Comparison of ENCODE assay signal across 17 mouse cellular contexts in genomic region chr7:43490861-43491260, GRCm38 (mm10). TPM values are rescaled to one million over a fixed set of nuclear protein-coding genes. Genes with fewer than 3 reads are reported as not detected.
DNase-seq lines count a peak whose midpoint lies in the region; ATAC-seq and TF ChIP-seq lines count a peak whose summit lies in the region.
"Had no signal": no experiment of that assay in that cellular context is flagged by ENCODE, and none has a peak within 500 bp of the region (broad histone marks: within the 10 kb centered on the region; RNA-seq: fewer than 3 reads in every experiment).

No protein-coding gene starts in this region.

- no peaks in the 10 kb centered on the region for H3K36me3 ChIP-seq in forebrain, embryonic 13.5 days (ENCODE audit: poor library complexity, severe bottlenecking)
- H3K36me3 ChIP-seq in hindbrain, embryonic 16.5 days (ENCODE audit: control insufficient read depth, insufficient read depth, low read length), result no peaks in the 10 kb centered on the region
- no peaks in the 10 kb centered on the region for H3K36me3 ChIP-seq in myocyte (ENCODE audit: control insufficient read depth, insufficient read depth)
- H3K36me3 ChIP-seq: liver, embryonic 15.5 days had no signal

- no peak overlapping the region for H3K9ac ChIP-seq in forebrain, embryonic 13.5 days
- H3K9ac ChIP-seq in hindbrain, embryonic 16.5 days (ENCODE audit: low read depth, low read length), result no peak overlapping the region
- H3K9ac ChIP-seq: liver, embryonic 15.5 days had no signal

- H3K4me1 ChIP-seq in forebrain, embryonic 13.5 days, result peaks cover 22% of the 10 kb centered on the region
- peaks cover 7% of the 10 kb centered on the region for H3K4me1 ChIP-seq in hindbrain, embryonic 16.5 days (ENCODE audit: control insufficient read depth, insufficient read depth, low read depth, low read length)
- H3K4me1 ChIP-seq: liver, embryonic 15.5 days had no signal

- no peak for TF ChIP-seq POLR2A in myocyte (IDR thresholded peaks at IDR 0.05; ENCODE audit: insufficient read length, low read depth)

- H3ac ChIP-seq in myocyte (ENCODE audit: control insufficient read depth, insufficient read length), result no peak overlapping the region

- no peak overlapping the region for H3K27ac ChIP-seq in forebrain, embryonic 13.5 days
- H3K27ac ChIP-seq in hindbrain, embryonic 16.5 days (ENCODE audit: low read depth, low read length), result no peak overlapping the region
- H3K27ac ChIP-seq: liver, embryonic 15.5 days had no signal

- DNase-seq in cerebellum, adult 9-11 months, result peak; percentile 59
- no peak for DNase-seq in cerebellum, postnatal 10 days
- DNase-seq in adrenal gland, adult (ENCODE audit: inconsistent age in 2 of 2, low spot score in 1 of 2), result no peak
- DNase-seq in layer of hippocampus, adult 18-20 months (ENCODE audit: low spot score in 2 of 2), result no peak
- no peak for DNase-seq in urinary bladder, adult 18-20 months (ENCODE audit: low spot score in 2 of 2)
- DNase-seq: kidney, adult 18-20 months; lung, postnatal 4 days; thymus, adult 18-20 months had no signal

- no peaks in the 10 kb centered on the region for H3K79me2 ChIP-seq in myocyte (ENCODE audit: control insufficient read depth, insufficient read depth)

- WGBS in forebrain, embryonic 13.5 days, result 71% methylated on average over 9 of the region's 9 CpGs
- 65% methylated on average over 9 of the region's 9 CpGs for WGBS in hindbrain, embryonic 16.5 days

- ATAC-seq in forebrain, embryonic 13.5 days, result peak; percentile 9; the same call in 1 of the 2 replicates
- no peak for ATAC-seq in hindbrain, embryonic 16.5 days

- 0 out of 2 replicates have a peak overlapping the region, but pooled peaks have one; percentile 68 for H3K4me3 ChIP-seq in forebrain, embryonic 13.5 days
- H3K4me3 ChIP-seq in hindbrain, embryonic 16.5 days (ENCODE audit: low read length), result no peak overlapping the region
- H3K4me3 ChIP-seq in myocyte, result no peak overlapping the region
- H3K4me3 ChIP-seq: liver, embryonic 15.5 days had no signal

- H3K4me2 ChIP-seq in forebrain, embryonic 13.5 days, result peak overlapping the region; percentile 68
- peak overlapping the region; percentile 66 for H3K4me2 ChIP-seq in hindbrain, embryonic 16.5 days (ENCODE audit: low read length)
- peak overlapping the region; percentile 61 for H3K4me2 ChIP-seq in myocyte (ENCODE audit: low read depth)

- H3K27me3 ChIP-seq in forebrain, embryonic 13.5 days, result peaks cover 3% of the 10 kb centered on the region; the same call in 1 of the 2 replicates
- no peaks in the 10 kb centered on the region for H3K27me3 ChIP-seq in hindbrain, embryonic 16.5 days (replicated peaks; ENCODE audit: control insufficient read depth, insufficient read depth, low read length)
- peaks cover 8% of the 10 kb centered on the region for H3K27me3 ChIP-seq in myocyte (ENCODE audit: control insufficient read depth, insufficient read depth, insufficient read length)

- no peaks in the 10 kb centered on the region for H3K9me3 ChIP-seq in forebrain, embryonic 13.5 days (replicated peaks)
- H3K9me3 ChIP-seq in hindbrain, embryonic 16.5 days (ENCODE audit: control insufficient read depth, low read length), result no peaks in the 10 kb centered on the region
- H3K9me3 ChIP-seq: liver, embryonic 15.5 days had no signal

TF ChIP-seq in myocyte, 11 proteins besides CTCF, POLR2A, EP300 and RAD21:
- no peak for TF ChIP-seq POLR2AphosphoS2 (IDR thresholded peaks at IDR 0.05; ENCODE audit: insufficient read length, low read depth)
- TF ChIP-seq USF1 (IDR thresholded peaks at IDR 0.05; ENCODE audit: low read depth), result no peak
- TF ChIP-seq E2F4 (IDR thresholded peaks at IDR 0.05; ENCODE audit: insufficient read depth), result no peak
- no peak for TF ChIP-seq SRF (IDR thresholded peaks at IDR 0.05; ENCODE audit: control insufficient read depth, insufficient read length, low read depth)
- TF ChIP-seq MYOG (IDR thresholded peaks at IDR 0.05; ENCODE audit: control insufficient read depth in 1 of 3, insufficient read depth in 1 of 3, insufficient read length in 2 of 3, low read depth in 2 of 3), result no peak
- no peak for TF ChIP-seq TCF12 (IDR thresholded peaks at IDR 0.05; ENCODE audit: insufficient read depth, poor library complexity, severe bottlenecking)
- no peak for TF ChIP-seq MYOD1 (IDR thresholded peaks at IDR 0.05; ENCODE audit: control insufficient read depth in 1 of 3, insufficient read length in 2 of 3, low read depth in 2 of 3)
- TF ChIP-seq TCF3 (IDR thresholded peaks at IDR 0.05; ENCODE audit: insufficient read length, low read depth), result no peak
- no peak for TF ChIP-seq MAX (IDR thresholded peaks at IDR 0.05; ENCODE audit: low read depth)
- TF ChIP-seq REST (IDR thresholded peaks at IDR 0.05; ENCODE audit: insufficient read depth, insufficient read length), result no peak
- TF ChIP-seq CEBPB (IDR thresholded peaks at IDR 0.05; ENCODE audit: insufficient read depth, poor library complexity, severe bottlenecking), result no peak

RNA-seq across cellular contexts. Expression of gene Iglon5, which starts 1.0 kb away (rescaled TPM):
- polyA plus RNA-seq in forebrain, embryonic 13.5 days (2015; fragmentation: Nextera tagmentation; extraction: Ambion mirVana), result 3.7 and 4.9 TPM in 2 replicates
- 9.7 and 12.0 TPM in 2 replicates for polyA plus RNA-seq in hindbrain, embryonic 16.5 days (2015; fragmentation: Nextera tagmentation; extraction: Ambion mirVana)
- polyA plus RNA-seq in myocyte (2012; fragmentation: generic; extraction: Trizol), result 4.9 TPM
- total RNA-seq in layer of hippocampus, adult 18-20 months (2021), result 10 to 100 TPM; 21.4 to 23.2 TPM
- polyA plus RNA-seq: heart, postnatal 0 days; liver, embryonic 15.5 days had no signal

RNA-seq across cellular contexts. Expression of gene 4931406B18Rik, which starts 14.9 kb away (rescaled TPM):
- polyA plus RNA-seq in forebrain, embryonic 13.5 days (2015; fragmentation: Nextera tagmentation; extraction: Ambion mirVana), result not detected in 2 replicates
- polyA plus RNA-seq in hindbrain, embryonic 16.5 days (2015; fragmentation: Nextera tagmentation; extraction: Ambion mirVana), result 0.07 and 0.11 TPM in 2 replicates
- polyA plus RNA-seq in myocyte (2012; fragmentation: generic; extraction: Trizol), result not detected
- not detected for total RNA-seq in layer of hippocampus, adult 18-20 months (2021)
- total RNA-seq: ES-E14; left cerebral cortex, postnatal 25 days had no signal
- polyA plus RNA-seq: embryonic facial prominence, embryonic 14.5 days; heart, postnatal 0 days; large intestine, adult 2 months; liver, embryonic 15.5 days had no signal

RNA-seq across cellular contexts. Expression of gene Vsig10l, which starts 27.9 kb away (rescaled TPM):
- polyA plus RNA-seq in forebrain, embryonic 13.5 days (2015; fragmentation: Nextera tagmentation; extraction: Ambion mirVana), result 4.2 and 4.9 TPM in 2 replicates
- polyA plus RNA-seq in hindbrain, embryonic 16.5 days (2015; fragmentation: Nextera tagmentation; extraction: Ambion mirVana), result 20.4 and 26.1 TPM in 2 replicates
- 0.73 TPM for polyA plus RNA-seq in myocyte (2012; fragmentation: generic; extraction: Trizol)
- total RNA-seq in layer of hippocampus, adult 18-20 months (2021), result 1 to 10 TPM; 2.6 to 2.7 TPM

RNA-seq across cellular contexts. Expression of gene Gm45233, which starts 46.9 kb away (rescaled TPM):
- polyA plus RNA-seq in forebrain, embryonic 13.5 days (2015; fragmentation: Nextera tagmentation; extraction: Ambion mirVana), result 0.26 and 0.47 TPM in 2 replicates
- 0.49 TPM in 1 of 2 replicates, not detected in the other for polyA plus RNA-seq in hindbrain, embryonic 16.5 days (2015; fragmentation: Nextera tagmentation; extraction: Ambion mirVana)
- 0.12 TPM for polyA plus RNA-seq in myocyte (2012; fragmentation: generic; extraction: Trizol)
- 1 to 10 TPM in 1 of 2 experiments, under 1 TPM in 1; 0.82 to 1.1 TPM for total RNA-seq in layer of hippocampus, adult 18-20 months (2021)
- total RNA-seq: ES-E14 had no signal
- polyA plus RNA-seq: large intestine, adult 2 months; liver, embryonic 15.5 days had no signal

RNA-seq across cellular contexts. Expression of gene Etfb, which starts 47.0 kb away (rescaled TPM):
- 152 and 167 TPM in 2 replicates for polyA plus RNA-seq in forebrain, embryonic 13.5 days (2015; fragmentation: Nextera tagmentation; extraction: Ambion mirVana)
- 140 and 142 TPM in 2 replicates for polyA plus RNA-seq in hindbrain, embryonic 16.5 days (2015; fragmentation: Nextera tagmentation; extraction: Ambion mirVana)
- 244 TPM for polyA plus RNA-seq in myocyte (2012; fragmentation: generic; extraction: Trizol)
- 10 to 100 TPM; 72.8 to 74.5 TPM for total RNA-seq in layer of hippocampus, adult 18-20 months (2021)
